Mouse (Mus musculus) C2C12 (cell line): Measurements from ENCODE around the gene Dhx35. TPM values are rescaled to one million over a fixed set of nuclear protein-coding genes. Genes with fewer than 3 reads are reported as not detected.

ENCODE experiments used
- H3K27me3 ChIP-seq: one replicate; pipeline ENCODE4 v1.6.1; 2011; ENCODE audit not compliant: control insufficient read depth, insufficient read depth, insufficient read length
- H3K36me3 ChIP-seq: one replicate; pipeline ENCODE4 v1.6.1; 2011; ENCODE audit not compliant: control insufficient read depth, insufficient read depth
- H3K4me3 ChIP-seq: one replicate; pipeline ENCODE4 v1.5.1; 2011; ENCODE audit warnings: mild to moderate bottlenecking, control low read depth; ENCODE audit not compliant: poor library complexity, insufficient read depth, severe bottlenecking
- H3K79me2 ChIP-seq: one replicate; pipeline ENCODE4 v1.6.1; 2011; ENCODE audit not compliant: control insufficient read depth, insufficient read depth
- H3K79me3 ChIP-seq: one replicate; pipeline ENCODE4 v1.6.1; 2011; ENCODE audit warnings: low read depth, control low read depth
- H3ac ChIP-seq: one replicate; pipeline ENCODE3; 2011; ENCODE audit warnings: low read depth; ENCODE audit not compliant: control insufficient read depth, insufficient read length
- CEBPB ChIP-seq: IDR thresholded peaks from one replicate; pipeline ENCODE4 v1.6.1; 2011; ENCODE audit warnings: low read depth, mild to moderate bottlenecking, control low read depth, moderate library complexity
- CTCF ChIP-seq: IDR thresholded peaks from one replicate; pipeline ENCODE4 v1.5.1; 2011; ENCODE audit not compliant: control insufficient read depth, insufficient read depth, insufficient read length
- FOSL1 ChIP-seq: IDR thresholded peaks from one replicate; pipeline ENCODE4 v1.8.0; 2011; ENCODE audit warnings: mild to moderate bottlenecking, low read length; ENCODE audit not compliant: poor library complexity, insufficient read depth, severe bottlenecking
- MAX ChIP-seq: IDR thresholded peaks from one replicate; pipeline ENCODE4 v1.6.1; 2011; ENCODE audit warnings: mild to moderate bottlenecking, control low read depth
- MYOD1 ChIP-seq: IDR thresholded peaks from one replicate; pipeline ENCODE4 v1.6.1; 2011; ENCODE audit warnings: low read depth; ENCODE audit not compliant: control insufficient read depth, insufficient read length
- MYOG ChIP-seq: IDR thresholded peaks from one replicate; pipeline ENCODE4 v1.6.1; 2011; ENCODE audit not compliant: control insufficient read depth, insufficient read length; ENCODE audit errors: extremely low read depth
- USF1 ChIP-seq: IDR thresholded peaks from one replicate; pipeline ENCODE4 v1.6.1; 2011; ENCODE audit warnings: low read depth, mild to moderate bottlenecking, control low read depth, moderate library complexity
- polyA plus RNA-seq: library from polyadenylated mRNA; unstranded; fragments of >200 nt; fragmentation: generic; extraction: Trizol; gene quantifications from one replicate; pipeline ENCODE4 v1.2.1, GENCODE M21; 2012; ENCODE audit warnings: missing spikeins

The Dhx35 gene
- polyA plus RNA-seq, 1 experiment, result 11.8 TPM

DNA sequence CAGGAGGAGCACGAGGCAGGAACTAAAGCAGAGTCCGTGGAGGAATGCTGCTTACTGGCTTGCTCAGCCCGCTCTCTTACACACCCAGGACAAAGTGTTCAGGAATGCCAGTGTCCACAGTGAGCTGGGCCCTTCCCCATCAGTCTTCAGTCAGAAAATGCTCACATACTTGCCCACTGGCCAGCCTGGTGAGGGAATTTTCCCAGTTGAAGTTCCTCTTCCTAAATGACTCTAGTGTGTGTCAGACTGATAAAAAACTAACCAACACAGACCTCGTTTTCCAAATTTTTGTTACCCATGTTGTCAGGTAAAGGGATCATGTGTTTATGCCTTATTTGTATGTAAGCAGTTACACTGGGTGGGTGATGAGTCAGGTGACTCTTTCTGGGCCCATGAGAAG lies 21.6 kb downstream of the Dhx35 start:
- Histone ChIP-seq H3K36me3 (peaks cover 53% of the 10 kb centered on the region), H3K4me3 (no peak overlapping the region), H3K79me3 (no peaks in the 10 kb centered on the region), H3ac (no peak overlapping the region), H3K79me2 (no peaks in the 10 kb centered on the region), H3K27me3 (no peaks in the 10 kb centered on the region)
- TF ChIP-seq CTCF, result no peak
- TF ChIP-seq MAX, result no peak
- no peak for TF ChIP-seq USF1
- no peak for TF ChIP-seq MYOD1
- TF ChIP-seq MYOG, result no peak
- TF ChIP-seq FOSL1, result no peak
- TF ChIP-seq CEBPB, result no peak

DNA sequence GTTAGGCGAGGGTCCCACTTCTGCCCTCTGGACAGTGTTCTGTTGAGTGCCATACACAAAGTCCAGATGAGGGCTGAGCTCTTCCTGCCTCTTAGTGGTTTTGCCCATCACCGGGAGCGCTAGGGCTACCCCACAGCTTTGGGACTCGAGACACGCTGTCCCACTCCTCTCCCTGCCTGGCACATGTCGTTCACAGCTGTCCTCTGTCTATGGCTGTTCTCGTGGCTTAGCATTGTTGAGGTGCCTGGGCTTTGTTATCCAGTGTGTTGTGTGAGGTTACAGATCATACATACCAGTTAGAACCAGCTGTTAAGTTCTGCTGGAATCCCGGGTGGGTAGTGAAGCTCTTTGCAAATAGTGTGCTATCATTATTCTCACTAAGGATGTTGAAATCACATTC lies 23.1 kb downstream of the Dhx35 start:
- no peaks in the 10 kb centered on the region for H3K79me2 ChIP-seq
- no peak overlapping the region for H3K4me3 ChIP-seq
- H3K36me3 ChIP-seq, result peaks cover 49% of the 10 kb centered on the region
- no peaks in the 10 kb centered on the region for H3K79me3 ChIP-seq
- H3ac ChIP-seq, result no peak overlapping the region
- TF ChIP-seq MYOD1 (no peak), CTCF (no peak), FOSL1 (no peak), USF1 (no peak), MYOG (no peak), CEBPB (no peak), MAX (no peak)
- H3K27me3 ChIP-seq, result no peaks in the 10 kb centered on the region

DNA sequence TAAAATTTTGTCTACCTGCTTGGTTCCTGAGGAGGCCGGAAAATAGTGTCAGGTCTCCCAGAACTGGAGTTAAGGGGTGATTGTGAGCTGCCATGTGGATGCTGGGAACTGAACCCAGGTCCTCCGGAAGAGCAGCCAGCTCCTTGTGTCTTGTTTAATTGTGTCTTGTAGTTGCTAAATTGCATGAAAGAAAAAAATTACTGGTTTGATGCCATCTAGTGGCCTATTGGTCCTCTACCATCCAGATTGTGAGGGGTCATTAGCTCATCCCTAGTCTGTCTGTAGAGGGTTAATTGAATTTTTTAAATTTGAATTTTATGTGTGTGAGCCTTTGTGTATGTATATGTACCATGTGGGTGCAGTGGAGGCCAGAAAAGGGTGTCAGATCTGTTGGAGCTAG lies 33.5 kb downstream of the Dhx35 start:
- H3K36me3 ChIP-seq, result peaks cover 64% of the 10 kb centered on the region
- H3K79me2 ChIP-seq, result no peaks in the 10 kb centered on the region
- no peaks in the 10 kb centered on the region for H3K27me3 ChIP-seq
- no peak overlapping the region for H3K4me3 ChIP-seq
- no peaks in the 10 kb centered on the region for H3K79me3 ChIP-seq
- TF ChIP-seq FOSL1 (no peak), MAX (no peak)
- H3ac ChIP-seq, result no peak overlapping the region

DNA sequence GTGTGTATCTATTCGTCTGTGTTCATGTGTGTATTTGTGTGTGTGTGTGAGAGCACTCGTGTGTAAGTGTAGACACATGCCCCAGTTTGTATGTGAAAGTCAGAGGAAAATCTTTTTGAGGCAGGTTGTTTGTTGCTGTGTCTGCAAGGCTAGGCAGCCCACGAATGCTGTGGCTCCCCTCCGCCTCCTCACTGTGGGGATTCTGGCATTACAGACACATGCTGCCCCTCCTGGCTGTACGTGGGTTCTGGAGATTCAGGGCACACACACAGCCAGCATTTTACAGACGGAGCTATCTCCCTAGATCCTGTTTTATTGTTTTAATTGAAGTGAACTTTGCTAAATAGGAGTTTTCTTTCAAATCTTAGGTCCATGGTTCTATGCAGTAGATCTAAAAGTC lies 35.1 kb downstream of the Dhx35 start:
- Histone ChIP-seq H3K36me3 (peaks cover 71% of the 10 kb centered on the region), H3K79me3 (no peaks in the 10 kb centered on the region), H3K79me2 (no peaks in the 10 kb centered on the region), H3K27me3 (no peaks in the 10 kb centered on the region), H3K4me3 (no peak overlapping the region), H3ac (no peak overlapping the region)
- TF ChIP-seq CTCF (no peak), MYOD1 (no peak), MAX (no peak), MYOG (no peak), USF1 (no peak), CEBPB (no peak), FOSL1 (no peak)

DNA sequence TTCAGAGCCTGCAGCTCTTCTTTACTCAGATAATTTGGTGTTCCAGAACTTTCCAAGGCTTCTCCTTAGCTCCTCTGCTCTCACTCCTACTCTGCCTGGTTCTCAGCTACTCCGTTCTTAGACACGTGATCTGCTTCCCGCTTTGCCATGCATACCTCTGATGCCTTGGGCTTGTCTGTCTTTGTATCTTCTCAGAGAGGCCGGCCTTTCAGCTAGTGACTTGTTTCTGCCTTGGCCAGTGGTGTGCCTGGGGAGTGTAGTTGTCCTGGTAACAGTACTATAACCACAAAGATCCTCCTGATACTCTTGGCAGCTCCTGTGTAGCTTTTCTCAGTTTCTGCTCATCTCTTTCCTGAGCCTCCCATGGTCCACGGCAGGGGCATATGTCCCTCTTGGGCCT lies 38.6 kb downstream of the Dhx35 start:
- no peak overlapping the region for H3K4me3 ChIP-seq
- H3K27me3 ChIP-seq, result no peaks in the 10 kb centered on the region
- TF ChIP-seq FOSL1, result no peak
- TF ChIP-seq MYOG, result no peak
- no peak for TF ChIP-seq MAX
- no peak for TF ChIP-seq MYOD1
- no peak for TF ChIP-seq CEBPB
- no peak for TF ChIP-seq USF1
- no peak for TF ChIP-seq CTCF
- H3K79me2 ChIP-seq, result no peaks in the 10 kb centered on the region
- H3ac ChIP-seq, result no peak overlapping the region
- H3K36me3 ChIP-seq, result peaks cover 72% of the 10 kb centered on the region
- H3K79me3 ChIP-seq, result no peaks in the 10 kb centered on the region

DNA sequence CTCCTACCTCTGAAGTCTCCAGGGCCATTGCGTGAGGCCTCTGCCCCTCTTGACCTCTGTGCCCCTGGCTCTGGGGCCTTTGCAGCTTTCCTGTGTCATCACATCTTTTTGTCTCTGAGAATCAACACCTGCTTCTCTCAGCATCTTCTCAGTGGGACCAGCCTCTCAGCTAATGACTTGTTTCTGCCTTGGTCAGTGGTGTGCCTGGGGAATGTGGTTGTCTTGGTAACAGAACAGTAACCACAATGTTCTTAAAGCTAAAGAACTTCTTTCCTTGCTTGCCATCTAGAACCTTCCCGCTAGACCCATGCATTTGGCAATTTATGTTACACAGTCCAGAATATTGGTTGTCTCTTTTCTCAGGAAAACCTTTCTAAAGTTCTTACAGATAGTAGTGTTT lies 39.0 kb downstream of the Dhx35 start:
- Histone ChIP-seq H3K36me3 (peaks cover 76% of the 10 kb centered on the region), H3K27me3 (no peaks in the 10 kb centered on the region), H3K79me3 (no peaks in the 10 kb centered on the region), H3K79me2 (no peaks in the 10 kb centered on the region), H3K4me3 (no peak overlapping the region), H3ac (no peak overlapping the region)
- no peak for TF ChIP-seq FOSL1
- TF ChIP-seq MYOD1, result no peak
- TF ChIP-seq CEBPB, result no peak
- no peak for TF ChIP-seq CTCF
- no peak for TF ChIP-seq MYOG
- no peak for TF ChIP-seq MAX
- TF ChIP-seq USF1, result no peak
